Mouse (Mus musculus): ENCODE results near the gene Sltm. TPM values are rescaled to one million over a fixed set of nuclear protein-coding genes. Genes with fewer than 3 reads are reported as not detected.
"Not testable (repeated sequence)": the region's sequence is repeated elsewhere in the genome, so short reads cannot be mapped to it uniquely, and the experiment has no call there.

Sltm gene
- polyA plus RNA-seq, 1 experiment from 2014 or later = 64.8 TPM

DNA sequence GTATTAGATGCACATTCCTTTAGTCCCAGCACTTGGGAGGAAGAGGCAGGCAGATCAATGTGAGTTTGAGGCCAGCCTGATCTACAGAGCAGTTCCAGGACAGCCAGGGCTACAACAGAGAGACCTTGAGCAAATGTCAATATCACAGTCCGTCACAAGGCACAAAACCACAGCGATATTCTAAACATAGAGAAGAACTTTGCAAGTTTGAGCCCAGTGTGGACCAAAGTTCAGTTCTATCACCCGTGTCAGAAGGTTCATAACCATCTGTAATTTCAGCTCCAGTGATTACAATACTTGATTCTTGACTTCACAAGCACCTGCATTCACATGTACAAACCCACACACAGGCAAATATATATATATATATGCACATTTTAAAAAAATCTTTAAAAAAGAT, 21.9 kb upstream of the Sltm start:
- no peak for ATAC-seq (ENCODE audit: low FRiP score, low read depth)
- H3K4me2 ChIP-seq (replicated peaks) = no peak overlapping the region
- 87% methylated on average over 3 of the region's 3 CpGs for WGBS

DNA sequence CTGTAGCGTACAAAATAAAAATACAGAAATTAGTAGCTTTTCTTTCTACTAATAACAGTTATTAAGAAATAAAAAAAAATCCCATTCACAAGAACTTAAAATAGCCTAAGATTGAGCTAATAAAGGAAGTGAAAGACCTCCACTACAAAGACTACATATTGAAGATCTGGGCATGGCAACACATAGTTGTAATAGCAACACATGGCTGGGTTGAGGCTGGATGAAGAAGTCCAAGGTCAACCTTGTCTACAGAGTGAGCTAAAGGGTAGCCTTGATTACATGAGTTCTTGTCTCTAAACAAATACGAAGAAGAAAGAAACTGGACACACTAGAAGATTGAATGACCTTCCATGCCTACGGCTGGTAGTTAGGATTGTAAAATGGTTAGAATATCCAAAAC, 18.7 kb upstream of the Sltm start:
- Histone ChIP-seq H3K4me2 (replicated peaks) (no peak overlapping the region), H3K36me3 (no peaks in the 10 kb centered on the region), H3K4me3 (no peak overlapping the region), H3K27ac (no peak overlapping the region), H3K9me3 (no peaks in the 10 kb centered on the region), H3K4me1 (no peaks in the 10 kb centered on the region), H3K27me3 (no peaks in the 10 kb centered on the region), H3K9ac (no peak overlapping the region)
- ATAC-seq (ENCODE audit: low FRiP score, low read depth) = no peak
- 92% methylated on average over 3 of the region's 3 CpGs for WGBS

More for the DNA sequence above, 21.9 kb upstream of the Sltm start:
- H3K9me3 ChIP-seq = no peaks in the 10 kb centered on the region
- no peak overlapping the region for H3K4me3 ChIP-seq
- H3K4me1 ChIP-seq = no peaks in the 10 kb centered on the region
- no peak overlapping the region for H3K27ac ChIP-seq
- H3K36me3 ChIP-seq = no peaks in the 10 kb centered on the region
- no peak overlapping the region for H3K9ac ChIP-seq
- H3K27me3 ChIP-seq = no peaks in the 10 kb centered on the region

DNA sequence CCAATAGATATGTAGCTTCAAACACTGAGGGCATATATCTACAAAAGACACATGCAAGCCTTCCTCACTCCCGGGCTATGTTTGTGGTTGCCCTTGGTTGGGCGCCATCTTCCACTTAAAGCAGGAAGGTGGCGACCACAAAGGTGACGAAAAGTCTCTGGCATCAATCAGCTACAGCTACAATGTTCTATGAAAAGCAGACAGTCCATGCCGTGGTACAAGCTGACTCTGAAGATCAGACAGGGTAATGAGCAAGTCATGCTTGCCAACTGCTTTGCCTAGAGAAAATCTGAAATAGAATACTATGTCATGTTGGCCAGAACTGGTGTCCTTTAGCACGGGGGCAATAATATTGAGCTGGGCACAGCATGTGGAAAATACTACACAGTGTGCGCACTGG, 18.2 kb upstream of the Sltm start:
- Histone ChIP-seq H3K9ac (no peak overlapping the region), H3K4me2 (replicated peaks) (no peak overlapping the region), H3K27ac (no peak overlapping the region), H3K4me1 (no peaks in the 10 kb centered on the region), H3K9me3 (no peaks in the 10 kb centered on the region), H3K4me3 (no peak overlapping the region), H3K27me3 (no peaks in the 10 kb centered on the region), H3K36me3 (no peaks in the 10 kb centered on the region)
- 88% methylated on average over 7 of the region's 7 CpGs for WGBS
- ATAC-seq (ENCODE audit: low FRiP score, low read depth) = no peak

DNA sequence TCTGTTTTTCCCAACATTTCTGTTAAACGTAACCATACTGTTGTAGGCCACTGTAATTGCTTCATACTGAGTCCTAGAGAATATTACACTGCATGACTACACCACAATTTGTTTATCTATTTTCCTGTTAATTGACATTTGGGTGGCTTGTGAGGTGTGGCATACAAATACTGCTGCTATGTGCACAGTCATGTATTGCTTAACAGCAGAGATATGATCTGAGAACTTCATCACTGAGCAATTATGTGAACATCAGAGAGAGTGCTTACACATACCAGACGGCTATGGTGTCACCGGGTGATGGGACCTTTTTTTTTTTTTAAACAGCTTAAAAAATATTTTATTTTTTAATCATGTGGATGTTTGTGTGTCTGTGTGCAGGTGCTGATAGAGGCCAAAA, 9.2 kb upstream of the Sltm start:
- Histone ChIP-seq H3K27me3 (no peaks in the 10 kb centered on the region), H3K4me2 (replicated peaks) (no peak overlapping the region), H3K4me3 (no peak overlapping the region), H3K36me3 (no peaks in the 10 kb centered on the region), H3K9me3 (no peaks in the 10 kb centered on the region), H3K4me1 (no peaks in the 10 kb centered on the region), H3K9ac (no peak overlapping the region), H3K27ac (no peak overlapping the region)
- no peak for ATAC-seq (ENCODE audit: low FRiP score, low read depth)
- WGBS = 76% methylated on average over 3 of the region's 3 CpGs

DNA sequence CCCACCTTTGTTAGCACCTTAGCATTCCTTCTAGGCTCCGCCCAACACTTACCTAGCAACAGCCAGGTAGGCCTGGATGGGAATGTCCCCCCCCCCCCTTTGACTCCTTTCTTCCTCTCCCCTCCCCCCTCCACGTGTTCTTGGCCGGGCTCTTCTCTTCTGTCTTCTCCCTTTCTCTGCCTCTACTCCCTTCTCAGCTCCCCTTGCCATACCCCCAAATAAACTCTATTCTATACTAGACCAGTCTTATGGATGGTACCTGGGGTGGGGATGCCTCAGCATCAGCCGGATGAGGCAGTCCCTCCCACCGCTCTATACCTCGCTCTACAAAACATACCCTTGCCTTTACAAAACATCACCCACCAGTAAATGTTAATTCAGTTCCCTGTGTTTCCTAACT, 970 bp upstream of the Sltm start:
- H3K27me3 ChIP-seq = no peaks in the 10 kb centered on the region
- no peak for ATAC-seq (ENCODE audit: low FRiP score, low read depth)
- 10% methylated on average over 6 of the region's 6 CpGs for WGBS
- H3K27ac ChIP-seq = no peak overlapping the region
- H3K36me3 ChIP-seq = peaks cover 8% of the 10 kb centered on the region; the same call in 1 of the 2 replicates
- 0 out of 2 replicates have a peak overlapping the region, but pooled peaks have one; percentile 89 for H3K9ac ChIP-seq
- H3K4me1 ChIP-seq = peaks cover 12% of the 10 kb centered on the region
- no peaks in the 10 kb centered on the region for H3K9me3 ChIP-seq
- peak overlapping the region; percentile 82 for H3K4me2 ChIP-seq (replicated peaks)
- H3K4me3 ChIP-seq = peak overlapping the region; percentile 88

DNA sequence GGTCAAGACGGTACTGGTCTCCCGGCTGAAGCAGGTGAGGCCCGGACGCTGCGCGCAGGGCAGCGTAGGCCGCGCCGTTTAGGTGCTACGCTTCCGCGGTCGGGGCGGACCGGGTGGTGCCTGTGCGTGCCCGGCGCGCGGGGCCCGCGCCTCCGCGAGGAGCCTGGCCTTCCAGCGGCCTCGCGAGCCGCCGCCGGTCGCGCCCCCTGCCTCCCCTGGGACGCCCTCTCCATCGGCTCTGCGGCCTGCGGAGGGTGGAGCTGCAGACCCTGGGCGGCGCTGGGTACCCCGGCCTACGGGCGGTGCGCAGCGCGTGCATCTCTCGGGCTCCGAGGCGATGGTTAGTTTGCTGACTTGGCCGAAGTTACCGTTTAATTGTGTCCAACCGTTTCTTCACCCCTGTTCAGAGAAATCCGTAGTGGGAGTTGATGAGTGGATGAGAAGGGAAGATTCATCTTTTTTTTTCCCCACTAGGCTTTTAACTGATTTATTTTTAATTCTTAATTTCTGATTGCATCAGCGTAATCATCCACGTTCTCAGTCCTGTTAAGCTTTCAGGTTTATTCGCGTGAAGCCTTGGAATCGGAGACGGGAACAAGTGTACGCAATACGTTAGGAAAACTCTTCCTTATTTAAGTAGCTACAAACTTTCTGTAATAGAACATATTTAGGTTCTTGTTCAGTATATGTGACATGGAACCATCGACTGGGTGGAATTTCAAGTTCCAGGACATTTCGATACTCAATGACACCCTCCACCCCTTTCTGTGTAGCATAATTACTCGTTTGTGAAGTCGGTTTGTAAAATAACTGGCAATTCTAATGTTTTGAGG, 710 bp downstream of the Sltm start:
- under 1% methylated on average over 63 of the region's 64 CpGs for WGBS
- Histone ChIP-seq H3K27me3 (no peaks in the 10 kb centered on the region), H3K36me3 (peaks cover 13% of the 10 kb centered on the region), H3K4me1 (peaks cover 12% of the 10 kb centered on the region), H3K4me2 (replicated peaks) (peak overlapping the region; percentile 82), H3K4me3 (peak overlapping the region; percentile 88), H3K9me3 (no peaks in the 10 kb centered on the region), H3K9ac (peak overlapping the region; percentile 89), H3K27ac (peak overlapping the region; percentile 97)
- peak; percentile 76 for ATAC-seq (ENCODE audit: low FRiP score, low read depth)

DNA sequence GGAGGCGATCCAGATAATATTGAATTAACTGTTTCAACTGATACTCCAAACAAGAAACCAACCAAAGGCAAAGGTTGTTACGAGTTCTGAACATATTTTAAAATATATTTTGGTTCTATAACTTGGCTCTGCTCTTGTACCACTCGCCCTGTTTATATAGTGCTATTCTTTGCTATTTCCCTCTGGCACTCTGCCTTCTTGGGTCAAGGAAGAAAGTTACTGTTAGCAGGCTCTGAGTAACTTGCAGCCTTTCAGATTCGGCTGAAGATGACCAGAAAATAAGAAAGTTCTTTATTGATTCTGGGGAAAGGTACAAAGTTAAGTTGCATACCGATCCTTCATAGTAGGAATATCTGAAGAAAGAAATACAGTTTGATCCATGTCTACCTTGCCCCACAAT, 1.4 kb downstream of the Sltm start:
- Histone ChIP-seq H3K36me3 (peaks cover 15% of the 10 kb centered on the region), H3K4me3 (peak overlapping the region; percentile 88), H3K9me3 (no peaks in the 10 kb centered on the region), H3K27me3 (no peaks in the 10 kb centered on the region), H3K9ac (no peak overlapping the region), H3K4me1 (peaks cover 12% of the 10 kb centered on the region), H3K4me2 (replicated peaks) (peak overlapping the region; percentile 82), H3K27ac (no peak overlapping the region)
- no peak for ATAC-seq (ENCODE audit: low FRiP score, low read depth)
- WGBS = 77% methylated on average over 5 of the region's 5 CpGs

DNA sequence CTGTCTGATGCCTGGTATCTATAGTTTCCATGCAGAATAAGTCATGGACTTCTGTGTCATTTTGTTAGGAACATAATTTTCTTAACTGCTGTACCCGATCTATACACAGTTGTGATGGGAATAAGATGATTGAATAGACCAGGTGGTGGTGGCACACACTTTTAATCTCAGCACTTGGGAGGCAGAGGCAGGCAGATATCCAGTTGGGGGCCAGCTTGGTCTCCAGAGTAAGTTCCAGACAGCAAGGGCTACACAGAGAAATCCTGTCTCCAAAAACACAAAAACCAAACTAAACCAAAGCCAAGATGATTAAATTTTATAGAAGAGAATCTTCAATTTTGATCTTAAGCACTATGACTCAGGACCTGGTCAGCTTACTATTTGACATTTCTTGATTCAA, 2.3 kb downstream of the Sltm start:
- no peak for ATAC-seq (ENCODE audit: low FRiP score, low read depth)
- WGBS = 86% methylated on average over 1 of the region's 1 CpGs
- peaks cover 15% of the 10 kb centered on the region for H3K36me3 ChIP-seq
- H3K9me3 ChIP-seq = no peaks in the 10 kb centered on the region
- no peak overlapping the region for H3K9ac ChIP-seq
- no peak overlapping the region for H3K4me3 ChIP-seq
- H3K4me2 ChIP-seq (replicated peaks) = no peak overlapping the region
- H3K27me3 ChIP-seq = no peaks in the 10 kb centered on the region
- peaks cover 12% of the 10 kb centered on the region for H3K4me1 ChIP-seq
- H3K27ac ChIP-seq = no peak overlapping the region

DNA sequence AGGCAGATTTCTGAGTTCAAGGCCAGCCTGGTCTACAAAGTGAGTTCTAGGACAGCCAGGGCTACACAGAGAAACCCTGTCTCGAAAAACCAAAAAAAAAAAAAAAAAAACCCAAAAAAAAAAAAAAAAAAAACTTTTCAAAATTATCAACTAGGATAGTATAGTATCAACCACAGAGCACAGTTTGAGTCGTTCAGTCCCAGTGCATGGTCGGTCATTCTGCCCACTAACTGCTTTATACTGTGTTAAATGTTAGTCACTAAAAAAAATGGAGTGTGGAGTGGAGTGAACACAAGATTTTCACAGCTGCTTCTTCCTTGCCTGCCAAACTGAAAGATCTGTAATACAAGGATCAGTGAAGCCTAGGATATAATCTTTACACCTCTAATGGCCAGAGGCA, 4.0 kb downstream of the Sltm start:
- not testable (repeated sequence) for H3K4me2 ChIP-seq (replicated peaks); ATAC-seq (ENCODE audit: low FRiP score, low read depth)
- WGBS = 86% methylated on average over 3 of the region's 3 CpGs

DNA sequence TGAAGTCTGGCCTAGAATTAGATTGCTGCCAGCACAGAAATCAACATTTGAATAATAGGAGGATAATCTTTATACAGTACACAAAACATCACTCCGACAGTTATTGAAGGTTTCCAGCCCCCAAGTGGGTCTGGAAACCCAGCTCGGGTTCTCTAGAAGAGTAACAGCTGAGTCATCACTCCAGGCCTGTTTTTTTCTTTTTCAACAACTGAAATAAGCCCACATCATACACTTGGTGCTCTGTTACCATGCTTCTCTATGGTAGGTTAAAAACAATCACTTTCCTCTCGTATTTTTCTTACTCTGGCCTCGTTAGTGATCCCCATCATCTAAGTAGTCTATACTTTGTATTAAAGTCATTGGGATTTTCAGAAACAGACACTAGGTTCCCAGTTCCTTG, 5.8 kb downstream of the Sltm start:
- H3K4me3 ChIP-seq = no peak overlapping the region
- peaks cover 10% of the 10 kb centered on the region for H3K9me3 ChIP-seq
- H3K36me3 ChIP-seq = peaks cover 44% of the 10 kb centered on the region
- ATAC-seq (ENCODE audit: low FRiP score, low read depth) = no peak
- H3K4me1 ChIP-seq = peaks cover 4% of the 10 kb centered on the region
- H3K27me3 ChIP-seq = no peaks in the 10 kb centered on the region
- 0 out of 2 replicates have a peak overlapping the region, but pooled peaks have one; percentile 10 for H3K27ac ChIP-seq
- H3K4me2 ChIP-seq (replicated peaks) = no peak overlapping the region
- no peak overlapping the region for H3K9ac ChIP-seq
- WGBS = 78% methylated on average over 4 of the region's 4 CpGs

More for the DNA sequence above, 4.0 kb downstream of the Sltm start:
- H3K4me1 ChIP-seq, H3K9ac ChIP-seq, H3K9me3 ChIP-seq, H3K27me3 ChIP-seq, H3K4me3 ChIP-seq, H3K27ac ChIP-seq: not testable (repeated sequence)
- H3K36me3 ChIP-seq = peaks cover 28% of the 10 kb centered on the region

DNA sequence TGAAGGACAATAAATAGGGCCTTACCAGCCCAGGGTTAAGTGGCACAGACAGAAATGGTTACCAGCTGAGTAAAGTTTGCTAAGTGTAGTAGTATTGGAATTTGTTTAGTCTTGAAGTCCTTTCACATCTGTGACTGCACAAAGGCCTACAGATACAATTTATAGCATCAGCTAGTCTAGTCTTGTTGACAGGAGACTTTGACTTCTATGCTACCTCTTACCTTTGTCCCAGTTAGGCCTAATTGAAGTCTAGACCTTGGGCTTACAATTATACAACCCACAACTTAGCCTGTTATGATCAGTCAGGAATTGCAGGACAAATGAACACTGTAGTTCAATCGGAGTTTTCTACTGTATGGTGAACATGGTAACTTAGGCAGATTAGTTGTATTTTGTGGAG, 9.0 kb downstream of the Sltm start:
- 94% methylated on average over 1 of the region's 1 CpGs for WGBS

DNA sequence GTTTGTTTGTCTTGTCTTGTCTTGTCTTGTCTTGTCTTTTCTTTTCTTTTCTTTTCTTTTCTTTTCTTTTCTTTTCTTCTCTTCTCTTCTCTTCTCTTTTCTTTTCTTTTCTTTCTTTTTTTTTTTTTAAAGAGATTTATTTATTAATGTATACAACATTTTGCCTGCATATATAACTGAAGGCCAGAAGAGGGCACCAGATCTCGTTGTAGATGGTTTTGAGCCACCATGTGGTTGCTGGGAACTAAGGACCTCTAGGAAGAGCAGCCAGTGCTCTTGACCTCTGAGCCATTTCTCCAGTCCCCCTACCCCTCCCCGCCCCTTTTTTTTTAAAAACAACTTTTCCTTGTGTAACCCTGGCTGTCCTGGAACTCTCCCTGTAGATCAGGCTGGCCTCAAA, 9.7 kb downstream of the Sltm start:
- not testable (repeated sequence) for H3K27me3 ChIP-seq; H3K4me1 ChIP-seq; H3K4me3 ChIP-seq; H3K9ac ChIP-seq; H3K27ac ChIP-seq; ATAC-seq (ENCODE audit: low FRiP score, low read depth); H3K4me2 ChIP-seq (replicated peaks)
- WGBS = 97% methylated on average over 2 of the region's 2 CpGs
- Histone ChIP-seq H3K36me3 (peaks cover 45% of the 10 kb centered on the region), H3K9me3 (peaks cover 14% of the 10 kb centered on the region)

More for the DNA sequence above, 9.0 kb downstream of the Sltm start:
- peaks cover 14% of the 10 kb centered on the region for H3K9me3 ChIP-seq
- no peak overlapping the region for H3K9ac ChIP-seq
- H3K4me3 ChIP-seq = no peak overlapping the region
- no peak overlapping the region for H3K27ac ChIP-seq
- H3K4me1 ChIP-seq = no peaks in the 10 kb centered on the region
- no peaks in the 10 kb centered on the region for H3K27me3 ChIP-seq
- H3K4me2 ChIP-seq (replicated peaks) = no peak overlapping the region
- no peak for ATAC-seq (ENCODE audit: low FRiP score, low read depth)
- peaks cover 45% of the 10 kb centered on the region for H3K36me3 ChIP-seq

DNA sequence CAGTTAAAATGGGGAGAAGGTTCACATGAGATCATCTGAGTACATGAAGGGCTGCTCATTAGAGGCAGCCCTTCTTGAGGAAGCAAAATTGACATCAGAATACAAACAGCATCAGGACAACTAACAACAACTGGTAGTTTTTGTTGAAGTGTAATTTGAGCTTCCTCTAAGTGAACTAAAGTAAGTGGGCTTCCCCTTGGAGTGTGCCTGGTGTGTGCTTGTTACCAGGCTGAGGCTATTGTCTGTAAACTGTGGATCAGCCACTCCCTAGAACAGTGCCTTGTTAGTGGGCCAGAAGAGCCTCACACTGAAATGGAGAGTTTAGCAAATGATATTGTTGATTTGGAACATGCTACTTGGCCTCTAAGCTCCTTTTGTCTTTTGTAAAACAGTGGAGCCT, 12.9 kb downstream of the Sltm start:
- H3K4me1 ChIP-seq = no peaks in the 10 kb centered on the region
- peaks cover 41% of the 10 kb centered on the region for H3K36me3 ChIP-seq
- H3K4me2 ChIP-seq (replicated peaks) = no peak overlapping the region
- H3K4me3 ChIP-seq = no peak overlapping the region
- H3K27me3 ChIP-seq = no peaks in the 10 kb centered on the region
- peaks cover 14% of the 10 kb centered on the region for H3K9me3 ChIP-seq
- H3K9ac ChIP-seq = no peak overlapping the region
- no peak for ATAC-seq (ENCODE audit: low FRiP score, low read depth)
- H3K27ac ChIP-seq = no peak overlapping the region

Measured in limb, embryonic 13.5 days (tissue).